Mouse (Mus musculus): ENCODE measurements around the gene Sec24c. TPM values are rescaled to one million over a fixed set of nuclear protein-coding genes. Genes with fewer than 3 reads are reported as not detected.

The Sec24c gene
- polyA plus RNA-seq, 1 experiment from 2014 or later, result 51.0 TPM

DNA sequence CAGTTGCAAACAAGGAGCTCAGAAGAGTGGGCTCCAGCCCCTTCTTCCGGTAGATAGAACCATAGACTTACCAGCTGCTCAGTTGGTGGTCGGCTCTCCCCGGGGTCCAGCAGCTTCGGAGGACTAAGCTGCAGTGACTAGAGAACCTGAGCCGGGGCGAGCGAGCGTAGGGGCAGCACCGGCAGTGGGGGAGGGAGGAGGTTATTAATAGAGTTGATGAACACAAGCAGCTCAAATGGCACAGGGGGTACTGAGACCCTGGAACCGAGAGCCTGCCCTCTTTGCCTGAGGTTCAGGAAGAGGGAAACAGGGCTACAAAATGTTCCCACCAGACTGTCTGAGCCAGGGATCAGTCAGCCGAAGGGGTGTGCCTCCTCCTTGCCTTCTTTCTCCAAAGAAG, 17.7 kb upstream of the Sec24c start, which contains the start of gene Myoz1:
TSS of gene Myoz1 (minus strand) at position 180 of the 400 bp plus-strand sequence.
- 59% methylated on average over 11 of the region's 11 CpGs for WGBS
- no peak within 1 kb of the TSS for H3K4me2 ChIP-seq (replicated peaks; ENCODE audit: low read depth)
- no peak within 1 kb of the TSS for H3K9ac ChIP-seq (ENCODE audit: low read depth, low read length)

GRCm38 (mm10) chr14:20658326-20658725, 15.8 kb upstream of the Sec24c start:
- Histone ChIP-seq H3K4me2 (replicated peaks; ENCODE audit: low read depth) (no peak overlapping the region), H3K4me3 (ENCODE audit: low read depth, low read length) (no peak overlapping the region), H3K27me3 (replicated peaks; ENCODE audit: control insufficient read depth, insufficient read depth, low read length) (0 out of 2 replicates have a peak, but pooled peaks cover 5% of the 10 kb centered on the region), H3K4me1 (replicated peaks; ENCODE audit: control insufficient read depth, insufficient read depth, low read length) (peaks cover 8% of the 10 kb centered on the region), H3K36me3 (ENCODE audit: control insufficient read depth, insufficient read depth) (no peaks in the 10 kb centered on the region), H3K9me3 (ENCODE audit: control insufficient read depth) (no peaks in the 10 kb centered on the region), H3K27ac (ENCODE audit: low read depth, low read length) (no peak overlapping the region), H3K9ac (ENCODE audit: low read depth, low read length) (no peak overlapping the region)
- TF ChIP-seq CTCF (IDR thresholded peaks at IDR 0.05; ENCODE audit: low read depth), result peak; percentile 84
- no peak for ATAC-seq

More for the DNA sequence above, 17.7 kb upstream of the Sec24c start, which contains the start of gene Myoz1:
- no peaks in the 10 kb centered on the region for H3K4me1 ChIP-seq (replicated peaks; ENCODE audit: control insufficient read depth, insufficient read depth, low read length)
- H3K9me3 ChIP-seq (ENCODE audit: control insufficient read depth), result no peaks in the 10 kb centered on the region
- H3K36me3 ChIP-seq (ENCODE audit: control insufficient read depth, insufficient read depth), result no peaks in the 10 kb centered on the region
- no peak for TF ChIP-seq CTCF (IDR thresholded peaks at IDR 0.05; ENCODE audit: low read depth)
- no peak for ATAC-seq
- no peaks in the 10 kb centered on the region for H3K27me3 ChIP-seq (replicated peaks; ENCODE audit: control insufficient read depth, insufficient read depth, low read length)
- no peak within 1 kb of the TSS for H3K27ac ChIP-seq (ENCODE audit: low read depth, low read length)
- no peak within 1 kb of the TSS for H3K4me3 ChIP-seq (ENCODE audit: low read depth, low read length)

- no peak overlapping the region for H3K9ac ChIP-seq (ENCODE audit: low read depth, low read length)
- no peak overlapping the region for H3K4me3 ChIP-seq (ENCODE audit: low read depth, low read length)
- no peak for TF ChIP-seq CTCF (IDR thresholded peaks at IDR 0.05; ENCODE audit: low read depth)
- 0 out of 2 replicates have a peak, but pooled peaks cover 5% of the 10 kb centered on the region for H3K27me3 ChIP-seq (replicated peaks; ENCODE audit: control insufficient read depth, insufficient read depth, low read length)
- 88% methylated on average over 6 of the region's 6 CpGs for WGBS
- ATAC-seq, result no peak
- H3K4me2 ChIP-seq (replicated peaks; ENCODE audit: low read depth), result no peak overlapping the region
- H3K27ac ChIP-seq (ENCODE audit: low read depth, low read length), result no peak overlapping the region
- peaks cover 8% of the 10 kb centered on the region for H3K4me1 ChIP-seq (replicated peaks; ENCODE audit: control insufficient read depth, insufficient read depth, low read length)
- no peaks in the 10 kb centered on the region for H3K9me3 ChIP-seq (ENCODE audit: control insufficient read depth)
- no peaks in the 10 kb centered on the region for H3K36me3 ChIP-seq (ENCODE audit: control insufficient read depth, insufficient read depth)
Observed at GRCm38 (mm10) chr14:20658902-20659301, 15.2 kb upstream of the Sec24c start.

DNA sequence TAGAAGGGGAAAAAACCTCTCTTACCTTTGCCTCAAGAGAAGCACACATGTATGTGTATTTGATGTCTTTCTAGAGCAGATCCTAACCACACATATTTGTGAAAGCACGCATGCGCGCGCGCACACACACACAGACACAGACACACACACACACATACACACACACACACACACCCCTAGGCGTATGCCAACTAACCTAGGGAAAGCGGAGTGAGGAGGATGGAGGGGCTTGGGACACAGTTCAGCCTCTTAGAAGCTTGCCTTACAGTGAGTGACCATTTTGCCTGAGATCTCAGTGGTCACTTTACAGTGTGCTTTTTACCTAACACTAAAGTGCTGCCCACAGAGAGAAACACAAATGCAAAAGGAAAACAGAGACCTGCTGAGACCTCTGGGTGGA, 14.4 kb upstream of the Sec24c start:
- Histone ChIP-seq H3K27me3 (replicated peaks; ENCODE audit: control insufficient read depth, insufficient read depth, low read length) (0 out of 2 replicates have a peak, but pooled peaks cover 5% of the 10 kb centered on the region), H3K27ac (ENCODE audit: low read depth, low read length) (no peak overlapping the region), H3K9me3 (ENCODE audit: control insufficient read depth) (no peaks in the 10 kb centered on the region), H3K4me2 (replicated peaks; ENCODE audit: low read depth) (no peak overlapping the region), H3K9ac (ENCODE audit: low read depth, low read length) (no peak overlapping the region), H3K4me1 (replicated peaks; ENCODE audit: control insufficient read depth, insufficient read depth, low read length) (peaks cover 8% of the 10 kb centered on the region), H3K36me3 (ENCODE audit: control insufficient read depth, insufficient read depth) (no peaks in the 10 kb centered on the region), H3K4me3 (ENCODE audit: low read depth, low read length) (no peak overlapping the region)
- no peak for ATAC-seq
- 95% methylated on average over 7 of the region's 7 CpGs for WGBS
- no peak for TF ChIP-seq CTCF (IDR thresholded peaks at IDR 0.05; ENCODE audit: low read depth)

GRCm38 (mm10) chr14:20660827-20661660, 13.1 kb upstream of the Sec24c start:
- H3K9me3 ChIP-seq (ENCODE audit: control insufficient read depth), result no peaks in the 10 kb centered on the region
- H3K4me1 ChIP-seq (replicated peaks; ENCODE audit: control insufficient read depth, insufficient read depth, low read length), result peaks cover 8% of the 10 kb centered on the region
- no peaks in the 10 kb centered on the region for H3K36me3 ChIP-seq (ENCODE audit: control insufficient read depth, insufficient read depth)
- 2% methylated on average over 52 of the region's 52 CpGs for WGBS
- 0 out of 2 replicates have a peak, but pooled peaks cover 5% of the 10 kb centered on the region for H3K27me3 ChIP-seq (replicated peaks; ENCODE audit: control insufficient read depth, insufficient read depth, low read length)
- ATAC-seq, result peak; percentile 77
- peak overlapping the region; percentile 66 for H3K4me3 ChIP-seq (ENCODE audit: low read depth, low read length)
- peak; percentile 91 for TF ChIP-seq CTCF (IDR thresholded peaks at IDR 0.05; ENCODE audit: low read depth)
- peak overlapping the region; percentile 68 for H3K9ac ChIP-seq (ENCODE audit: low read depth, low read length)
- peak overlapping the region; percentile 88 for H3K27ac ChIP-seq (ENCODE audit: low read depth, low read length)
- H3K4me2 ChIP-seq (replicated peaks; ENCODE audit: low read depth), result peak overlapping the region; percentile 96

DNA sequence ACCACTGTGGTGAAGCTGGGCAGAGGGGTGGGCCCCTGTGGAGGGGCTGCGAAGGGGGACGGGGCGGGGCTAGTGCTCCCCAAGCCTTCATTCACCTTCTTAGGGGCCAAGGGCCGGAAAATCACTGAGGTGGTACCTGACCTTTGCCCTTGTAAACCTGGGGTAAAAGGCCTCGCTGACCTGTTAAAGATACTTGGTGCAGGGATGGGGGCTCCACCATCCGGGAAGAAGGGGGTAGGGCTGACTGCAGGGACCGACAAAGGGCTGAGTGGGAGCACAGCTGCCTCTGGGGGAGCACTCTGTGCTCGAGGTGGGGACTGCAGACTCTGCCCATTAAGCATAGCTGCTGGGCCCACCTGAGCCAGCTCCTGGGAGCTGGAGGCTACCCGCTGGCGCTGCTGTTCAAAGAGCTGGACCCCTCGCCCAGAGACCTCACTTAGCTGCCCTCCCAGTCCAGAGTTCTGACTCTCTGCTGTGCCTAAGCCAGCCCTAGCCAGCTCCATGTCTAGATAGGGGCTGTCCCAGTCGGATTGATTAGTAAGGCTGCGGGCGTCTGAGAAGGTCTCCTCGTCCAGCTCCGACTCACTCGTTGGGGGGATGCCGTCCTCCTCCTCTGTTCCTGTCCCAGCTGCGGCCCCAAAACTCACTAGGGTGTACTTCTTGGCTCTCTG, 12.3 kb upstream of the Sec24c start:
- Histone ChIP-seq H3K9ac (ENCODE audit: low read depth, low read length) (peak overlapping the region; percentile 68), H3K27ac (ENCODE audit: low read depth, low read length) (peak overlapping the region; percentile 88), H3K9me3 (ENCODE audit: control insufficient read depth) (no peaks in the 10 kb centered on the region), H3K4me1 (replicated peaks; ENCODE audit: control insufficient read depth, insufficient read depth, low read length) (peaks cover 8% of the 10 kb centered on the region), H3K36me3 (ENCODE audit: control insufficient read depth, insufficient read depth) (no peaks in the 10 kb centered on the region), H3K27me3 (replicated peaks; ENCODE audit: control insufficient read depth, insufficient read depth, low read length) (0 out of 2 replicates have a peak, but pooled peaks cover 5% of the 10 kb centered on the region), H3K4me2 (replicated peaks; ENCODE audit: low read depth) (peak overlapping the region; percentile 96), H3K4me3 (ENCODE audit: low read depth, low read length) (peak overlapping the region; percentile 66)
- TF ChIP-seq CTCF (IDR thresholded peaks at IDR 0.05; ENCODE audit: low read depth), result no peak
- WGBS, result 30% methylated on average over 16 of the region's 19 CpGs
- ATAC-seq, result peak; percentile 15; the same call in 1 of the 2 replicates
